Mouse (Mus musculus): ENCODE measurements around the gene Polrmt.

- no peak for TF ChIP-seq POLR2A (IDR thresholded peaks at IDR 0.05; ENCODE audit: low read depth, low read length)
- TF ChIP-seq CTCF (IDR thresholded peaks at IDR 0.05; ENCODE audit: extremely low read depth, insufficient read length, insufficient replicate concordance, low read depth, low read length): no peak
These were observed 57.7 kb downstream of the Polrmt start, which contains the start of gene Gzmm for GRCm38 (mm10) chr10:79688720-79689119.

Data from small intestine, adult 2 months (tissue).